Mouse (Mus musculus): ENCODE measurements at regions not wholly inside any gene's neighbourhood (a gene's known extent, or its start where the extent isn't known, plus 50 kb on each side); places are given as distances from the start of the nearest gene placed in this dataset.

DNA sequence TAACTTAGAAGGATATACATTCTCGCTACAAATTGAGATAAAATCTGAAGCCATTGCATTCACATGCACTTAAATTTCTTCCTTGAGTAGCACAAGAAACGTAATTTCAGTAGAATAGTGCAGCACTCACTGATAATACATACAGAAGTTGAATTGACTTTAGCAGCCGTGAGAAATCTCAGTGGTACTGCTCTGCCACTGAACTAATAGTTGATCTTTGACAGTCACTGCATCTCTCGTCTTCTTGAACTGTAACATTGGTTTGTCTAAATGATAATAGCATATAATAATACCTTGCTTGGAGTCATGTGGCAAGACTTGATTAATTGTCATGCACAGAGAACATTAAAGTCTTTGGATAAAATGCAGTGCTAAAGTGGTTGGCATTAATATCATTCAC, 795.5 kb upstream of the Map3k7 start:
- Histone ChIP-seq H3K4me1 (ENCODE audit: control insufficient read depth in 1 of 2, insufficient read depth in 2 of 2, low read length in 2 of 2) (no peaks in the 10 kb centered on the region), H3K27ac (ENCODE audit: control insufficient read depth, low read depth, low read length) (no peak overlapping the region), H3K36me3 (ENCODE audit: control insufficient read depth in 1 of 2, insufficient read depth in 2 of 2, low read length in 2 of 2) (no peaks in the 10 kb centered on the region), H3K9ac (ENCODE audit: control insufficient read depth, low read depth, low read length, poor library complexity, severe bottlenecking) (no peak overlapping the region), H3K79me2 (ENCODE audit: control insufficient read depth, insufficient read depth, low read length, poor library complexity) (no peaks in the 10 kb centered on the region), H3K27me3 (ENCODE audit: control insufficient read depth in 1 of 2, insufficient read depth in 2 of 2, low read length in 2 of 2) (no peaks in the 10 kb centered on the region), H3K4me3 (ENCODE audit: control insufficient read depth in 1 of 2, insufficient read depth in 1 of 2, low read depth in 2 of 2, low read length in 2 of 2) (no peak overlapping the region), H3K9me3 (replicated peaks; ENCODE audit: insufficient read depth, low read length) (no peaks in the 10 kb centered on the region)
- TF ChIP-seq ZKSCAN1 (IDR thresholded peaks at IDR 0.05; ENCODE audit: low read depth, low read length) = no peak
- TF ChIP-seq CHD2 (IDR thresholded peaks at IDR 0.05; ENCODE audit: low read length) = no peak
- no peak for TF ChIP-seq MAZ (IDR thresholded peaks at IDR 0.05; ENCODE audit: low read depth, low read length)
- no peak for TF ChIP-seq GATA1 (IDR thresholded peaks at IDR 0.05; ENCODE audit: low read depth, low read length)
- TF ChIP-seq ETS1 (IDR thresholded peaks at IDR 0.05; ENCODE audit: low read depth, low read length) = no peak
- no peak for TF ChIP-seq MAFK (IDR thresholded peaks at IDR 0.05; ENCODE audit: borderline replicate concordance, low read depth, low read length)
- no peak for DNase-seq (ENCODE audit: low read depth, low spot score)

DNA sequence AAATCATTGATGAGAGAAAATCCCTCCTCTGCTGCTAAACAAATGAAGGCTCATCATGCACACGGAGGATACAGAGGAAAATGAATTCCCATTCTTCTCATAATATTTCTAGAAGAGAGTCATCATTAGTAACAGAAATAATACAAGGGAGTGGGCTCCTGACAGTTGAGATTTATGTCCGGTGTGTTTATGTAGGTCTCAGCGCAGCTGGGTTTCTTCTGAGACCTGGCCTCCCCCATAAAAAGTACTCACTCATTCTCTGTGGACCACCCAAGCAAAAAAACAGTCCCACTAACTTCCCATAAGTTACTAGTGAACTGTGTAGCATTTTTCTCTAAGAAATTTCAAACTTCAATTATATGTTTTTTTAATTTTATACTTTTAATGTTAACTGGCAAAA, 792.7 kb upstream of the Map3k7 start:
- Histone ChIP-seq H3K9me3 (replicated peaks; ENCODE audit: insufficient read depth, low read length) (no peaks in the 10 kb centered on the region), H3K79me2 (ENCODE audit: control insufficient read depth, insufficient read depth, low read length, poor library complexity) (no peaks in the 10 kb centered on the region), H3K36me3 (ENCODE audit: control insufficient read depth in 1 of 2, insufficient read depth in 2 of 2, low read length in 2 of 2) (no peaks in the 10 kb centered on the region), H3K27me3 (ENCODE audit: control insufficient read depth in 1 of 2, insufficient read depth in 2 of 2, low read length in 2 of 2) (no peaks in the 10 kb centered on the region), H3K4me3 (ENCODE audit: control insufficient read depth in 1 of 2, insufficient read depth in 1 of 2, low read depth in 2 of 2, low read length in 2 of 2) (no peak overlapping the region), H3K4me1 (ENCODE audit: control insufficient read depth in 1 of 2, insufficient read depth in 2 of 2, low read length in 2 of 2) (no peaks in the 10 kb centered on the region), H3K27ac (ENCODE audit: control insufficient read depth, low read depth, low read length) (no peak overlapping the region), H3K9ac (ENCODE audit: control insufficient read depth, low read depth, low read length, poor library complexity, severe bottlenecking) (no peak overlapping the region)
- DNase-seq (ENCODE audit: low read depth, low spot score) = no peak
- no peak for TF ChIP-seq ZMIZ1 (IDR thresholded peaks at IDR 0.05; ENCODE audit: low read depth, low read length)
- no peak for TF ChIP-seq MAFK (IDR thresholded peaks at IDR 0.05; ENCODE audit: borderline replicate concordance, low read depth, low read length)
- TF ChIP-seq ZC3H11A (IDR thresholded peaks at IDR 0.05; ENCODE audit: low read depth, low read length) = no peak
- no peak for TF ChIP-seq MYC (IDR thresholded peaks at IDR 0.05; ENCODE audit: low read depth, low read length)
- TF ChIP-seq ETS1 (IDR thresholded peaks at IDR 0.05; ENCODE audit: low read depth, low read length) = no peak
- no peak for TF ChIP-seq SIN3A (IDR thresholded peaks at IDR 0.05; ENCODE audit: low read length)
- TF ChIP-seq NRF1 (IDR thresholded peaks at IDR 0.05; ENCODE audit: insufficient read depth, low read depth, low read length, poor library complexity, severe bottlenecking) = no peak
- no peak for TF ChIP-seq USF1 (IDR thresholded peaks at IDR 0.05; ENCODE audit: low read depth, low read length)
- no peak for TF ChIP-seq CHD1 (IDR thresholded peaks at IDR 0.05; ENCODE audit: low read depth, low read length)
- no peak for TF ChIP-seq TAL1 (IDR thresholded peaks at IDR 0.05; ENCODE audit: low read length)
- no peak for TF ChIP-seq BHLHE40 (IDR thresholded peaks at IDR 0.05; ENCODE audit: borderline replicate concordance, low read depth, low read length)

DNA sequence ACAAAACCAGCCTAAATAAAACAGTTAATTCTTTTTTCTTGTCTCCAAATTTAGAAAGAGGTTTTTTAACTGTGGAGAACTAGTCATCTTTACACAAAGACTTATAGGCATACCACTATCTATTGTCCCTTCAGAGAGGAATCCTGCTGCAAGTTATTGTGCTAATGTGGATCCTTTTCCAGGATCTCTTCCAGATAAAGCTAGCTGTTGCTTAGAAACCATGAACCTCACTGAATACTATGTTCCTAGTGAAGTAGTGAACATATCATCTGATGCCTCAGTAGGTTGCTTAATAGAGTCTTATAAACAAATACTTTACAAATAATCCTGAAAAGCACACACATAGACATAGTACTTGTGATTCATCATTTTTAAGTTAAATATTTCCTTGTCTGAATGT, 766.0 kb upstream of the Map3k7 start:
- DNase-seq (ENCODE audit: low read depth, low spot score) = no peak
- H3K4me3 ChIP-seq (ENCODE audit: control insufficient read depth in 1 of 2, insufficient read depth in 1 of 2, low read depth in 2 of 2, low read length in 2 of 2) = no peak overlapping the region
- no peak overlapping the region for H3K27ac ChIP-seq (ENCODE audit: control insufficient read depth, low read depth, low read length)
- TF ChIP-seq EP300 (IDR thresholded peaks at IDR 0.05; ENCODE audit: low read depth in 1 of 2, low read length in 2 of 2) (no peak), ZKSCAN1 (IDR thresholded peaks at IDR 0.05; ENCODE audit: low read depth, low read length) (no peak), USF1 (IDR thresholded peaks at IDR 0.05; ENCODE audit: low read depth, low read length) (no peak), ZC3H11A (IDR thresholded peaks at IDR 0.05; ENCODE audit: low read depth, low read length) (no peak), ELF1 (IDR thresholded peaks at IDR 0.05; ENCODE audit: low read depth, low read length) (no peak), USF2 (IDR thresholded peaks at IDR 0.05; ENCODE audit: borderline replicate concordance in 1 of 2, insufficient read depth in 1 of 2, low read depth in 1 of 2, low read length in 2 of 2) (no peak), GABPA (IDR thresholded peaks at IDR 0.05; ENCODE audit: low read depth, low read length) (no peak), POLR2AphosphoS5 (IDR thresholded peaks at IDR 0.05; ENCODE audit: borderline replicate concordance, low read depth, low read length) (no peak), MYB (IDR thresholded peaks at IDR 0.05; ENCODE audit: low read depth, low read length) (no peak)
- no peaks in the 10 kb centered on the region for H3K79me2 ChIP-seq (ENCODE audit: control insufficient read depth, insufficient read depth, low read length, poor library complexity)
- H3K36me3 ChIP-seq (ENCODE audit: control insufficient read depth in 1 of 2, insufficient read depth in 2 of 2, low read length in 2 of 2) = no peaks in the 10 kb centered on the region
- no peaks in the 10 kb centered on the region for H3K27me3 ChIP-seq (ENCODE audit: control insufficient read depth in 1 of 2, insufficient read depth in 2 of 2, low read length in 2 of 2)
- H3K4me1 ChIP-seq (ENCODE audit: control insufficient read depth in 1 of 2, insufficient read depth in 2 of 2, low read length in 2 of 2) = no peaks in the 10 kb centered on the region
- no peaks in the 10 kb centered on the region for H3K9me3 ChIP-seq (replicated peaks; ENCODE audit: insufficient read depth, low read length)
- H3K9ac ChIP-seq (ENCODE audit: control insufficient read depth, low read depth, low read length, poor library complexity, severe bottlenecking) = no peak overlapping the region

Data from MEL (cell line).